9 mouse cellular contexts compared by ENCODE assay signal in genomic region chr9:10909573-10909972, GRCm38 (mm10). TPM values are rescaled to one million over a fixed set of nuclear protein-coding genes. Genes with fewer than 3 reads are reported as not detected.
DNase-seq lines count a peak whose midpoint lies in the region; ATAC-seq and TF ChIP-seq lines count a peak whose summit lies in the region.
"Had no signal": no experiment of that assay in that cellular context is flagged by ENCODE, and none has a peak within 500 bp of the region (broad histone marks: within the 10 kb centered on the region; RNA-seq: fewer than 3 reads in every experiment).

No protein-coding gene starts in this region.

- peaks cover 7% of the 10 kb centered on the region for H3K27me3 ChIP-seq in embryonic facial prominence, embryonic 10.5 days (replicated peaks; ENCODE audit: low read depth, poor library complexity, severe bottlenecking)
- H3K27me3 ChIP-seq in hindbrain, embryonic 16.5 days (replicated peaks; ENCODE audit: control insufficient read depth, insufficient read depth, low read length) = no peaks in the 10 kb centered on the region
- no peaks in the 10 kb centered on the region for H3K27me3 ChIP-seq in midbrain, postnatal 0 days (ENCODE audit: insufficient read depth, low read length)

- DNase-seq in ovary, postnatal 14 days (ENCODE audit: low spot score) = peak; percentile 60
- no peak for DNase-seq in ovary, adult 18-20 months (ENCODE audit: low spot score)
- peak; percentile 73 for DNase-seq in adrenal gland, postnatal 10 days
- DNase-seq in embryonic facial prominence, embryonic 10.5 days (ENCODE audit: low spot score) = peak; percentile 44
- DNase-seq in layer of hippocampus, postnatal 14 days (ENCODE audit: low spot score in 2 of 2) = peak; percentile 68 to 81
- peak; percentile 93 for DNase-seq in midbrain, postnatal 0 days (ENCODE audit: low spot score)

- no peak overlapping the region for H3K27ac ChIP-seq in embryonic facial prominence, embryonic 10.5 days (replicated peaks)
- H3K27ac ChIP-seq in hindbrain, embryonic 16.5 days (ENCODE audit: low read depth, low read length) = no peak overlapping the region
- no peak overlapping the region for H3K27ac ChIP-seq in midbrain, postnatal 0 days (ENCODE audit: low read depth, low read length)

- no peaks in the 10 kb centered on the region for H3K9me3 ChIP-seq in embryonic facial prominence, embryonic 10.5 days
- no peaks in the 10 kb centered on the region for H3K9me3 ChIP-seq in hindbrain, embryonic 16.5 days (ENCODE audit: control insufficient read depth, low read length)
- no peaks in the 10 kb centered on the region for H3K9me3 ChIP-seq in midbrain, postnatal 0 days (ENCODE audit: low read length)
- H3K9me3 ChIP-seq: megakaryocyte, embryonic 14.5 days had no signal

- TF ChIP-seq CTCF in midbrain, postnatal 0 days (IDR thresholded peaks at IDR 0.05) = peak; percentile 85

- H3K9ac ChIP-seq in hindbrain, embryonic 16.5 days (ENCODE audit: low read depth, low read length) = no peak overlapping the region
- no peak overlapping the region for H3K9ac ChIP-seq in midbrain, postnatal 0 days (replicated peaks; ENCODE audit: low read length, poor library complexity, severe bottlenecking)

- H3K4me3 ChIP-seq in embryonic facial prominence, embryonic 10.5 days = no peak overlapping the region
- no peak overlapping the region for H3K4me3 ChIP-seq in hindbrain, embryonic 16.5 days (ENCODE audit: low read length)
- no peak overlapping the region for H3K4me3 ChIP-seq in midbrain, postnatal 0 days (ENCODE audit: low read depth, low read length)
- H3K4me3 ChIP-seq: megakaryocyte, embryonic 14.5 days had no signal

- ATAC-seq in hindbrain, embryonic 16.5 days = peak; percentile 43; the same call in 1 of the 2 replicates
- peak; percentile 11; the same call in 1 of the 2 replicates for ATAC-seq in midbrain, postnatal 0 days (ENCODE audit: low FRiP score)
- ATAC-seq in megakaryocyte, adult 5-6 weeks (ENCODE audit: poor library complexity, severe bottlenecking) = no peak

- no peaks in the 10 kb centered on the region for H3K36me3 ChIP-seq in embryonic facial prominence, embryonic 10.5 days (replicated peaks)
- H3K36me3 ChIP-seq in hindbrain, embryonic 16.5 days (ENCODE audit: control insufficient read depth, insufficient read depth, low read length) = no peaks in the 10 kb centered on the region
- H3K36me3 ChIP-seq in midbrain, postnatal 0 days (ENCODE audit: insufficient read depth, low read length) = no peaks in the 10 kb centered on the region

- H3K4me1 ChIP-seq in embryonic facial prominence, embryonic 10.5 days = peaks cover 5% of the 10 kb centered on the region
- peaks cover 11% of the 10 kb centered on the region for H3K4me1 ChIP-seq in hindbrain, embryonic 16.5 days (ENCODE audit: control insufficient read depth, insufficient read depth, low read depth, low read length)
- peaks cover 3% of the 10 kb centered on the region; the same call in 1 of the 2 replicates for H3K4me1 ChIP-seq in midbrain, postnatal 0 days (ENCODE audit: insufficient read depth, low read length)
- H3K4me1 ChIP-seq: megakaryocyte, embryonic 14.5 days had no signal

- 29% methylated on average over 5 of the region's 5 CpGs for WGBS in embryonic facial prominence, embryonic 10.5 days
- WGBS in hindbrain, embryonic 16.5 days = 12% methylated on average over 5 of the region's 5 CpGs
- WGBS in midbrain, postnatal 0 days = 16% methylated on average over 5 of the region's 5 CpGs

- H3K4me2 ChIP-seq in hindbrain, embryonic 16.5 days (ENCODE audit: low read length) = no peak overlapping the region
- no peak overlapping the region for H3K4me2 ChIP-seq in midbrain, postnatal 0 days (ENCODE audit: low read depth, low read length, poor library complexity, severe bottlenecking)

RNA-seq across cellular contexts. Expression of gene Cntn5, which starts 5.0 kb away (rescaled TPM):
- total RNA-seq in adrenal gland, postnatal 10 days (2021) = 1 to 10 TPM in 1 of 2 experiments, under 1 TPM in 1; 0.63 to 1.2 TPM
- 0.20 and 0.42 TPM in 2 replicates for polyA plus RNA-seq in embryonic facial prominence, embryonic 10.5 days (2016; fragmentation: Nextera tagmentation; extraction: Ambion mirVana)
- polyA plus RNA-seq in hindbrain, embryonic 16.5 days (2015; fragmentation: Nextera tagmentation; extraction: Ambion mirVana) = 18.8 and 20.4 TPM in 2 replicates
- 10 to 100 TPM in 1 of 2 experiments, 1 to 10 TPM in 1; 9.7 to 15.3 TPM for total RNA-seq in layer of hippocampus, postnatal 14 days (2021)
- total RNA-seq in midbrain, postnatal 0 days (2014; rRNA removed) = 23.7 and 32.5 TPM in 2 replicates
- polyA plus RNA-seq in midbrain, postnatal 0 days (2015; fragmentation: Nextera tagmentation; extraction: Ambion mirVana) = 19.4 and 24.8 TPM in 2 replicates
- total RNA-seq in megakaryocyte, adult 5-6 weeks (2015) = not detected in 2 replicates
- total RNA-seq in megakaryocyte, adult 5-6 weeks (2017) = not detected in 2 replicates

Comparison
In these comparisons a context has a peak if more than half of its experiments do, and no peak if none do; other contexts are left out.
1. RNA of gene Cntn5, which starts 5.0 kb away (total RNA-seq): 23.7 to 32.5 TPM in midbrain, postnatal 0 days and 9.7 to 15.3 TPM in layer of hippocampus, postnatal 14 days; 0.63 to 1.2 TPM in adrenal gland, postnatal 10 days and not detected in megakaryocyte, adult 5-6 weeks; every median in the first group is over 4 times any median in the second.